Mouse (Mus musculus): ENCODE measurements around the gene Gstm7. TPM values are rescaled to one million over a fixed set of nuclear protein-coding genes. Genes with fewer than 3 reads are reported as not detected.

Gstm7 gene
- total RNA-seq (2012; rRNA removed), result 1.2 and 1.6 TPM in 2 replicates

GRCm38 (mm10) chr3:107931670-107932069 lies at the start of gene Gstm7:
TSS of gene Gstm7 (minus strand) at chr3:107931817.
- Histone ChIP-seq H3K27ac (ENCODE audit: insufficient read depth, low read depth, low read length, poor library complexity, severe bottlenecking) (no peak within 1 kb of the TSS), H3K9ac (ENCODE audit: insufficient read depth, low read depth, low read length, poor library complexity, severe bottlenecking) (no peak within 1 kb of the TSS), H3K36me3 (ENCODE audit: control insufficient read depth, insufficient read depth, low read length, poor library complexity, severe bottlenecking) (no peaks in the 10 kb centered on the region), H3K4me1 (ENCODE audit: control insufficient read depth in 2 of 2, insufficient read depth in 2 of 2, low read length in 2 of 2, poor library complexity in 1 of 2) (peaks cover 3 to 4% of the 10 kb centered on the region in 2 experiments; a peak in 2 of 4 replicates), H3K9me3 (ENCODE audit: control insufficient read depth, insufficient read depth, low read depth, low read length) (no peaks in the 10 kb centered on the region), H3K4me3 (ENCODE audit: insufficient read depth in 1 of 2, low read depth in 1 of 2, low read length in 2 of 2, poor library complexity in 1 of 2, severe bottlenecking in 1 of 2) (peak within 1 kb of the TSS in 1 of 2 experiments; percentile 32; a peak in 3 of 4 replicates)
- TF ChIP-seq MAFK (IDR thresholded peaks at IDR 0.05; ENCODE audit: insufficient read depth, low read depth, low read length) (no peak), ZNF384 (IDR thresholded peaks at IDR 0.05; ENCODE audit: low read depth, low read length) (no peak), HCFC1 (IDR thresholded peaks at IDR 0.05; ENCODE audit: borderline replicate concordance, insufficient read depth, low read length) (no peak), ZC3H11A (IDR thresholded peaks at IDR 0.05; ENCODE audit: borderline replicate concordance, low read depth, low read length) (no peak), CHD2 (IDR thresholded peaks at IDR 0.05; ENCODE audit: low read depth, low read length) (no peak)
- DNase-seq (ENCODE audit: low read depth, low spot score), result peak; percentile 99
- in situ Hi-C loops (cut with MboI; ENCODE audit: low sequenced_read_pairs in 2 of 2, unreplicated experiment in 2 of 2), result no loop called here

GRCm38 (mm10) chr3:107981261-107981660 lies 49.6 kb upstream of the Gstm7 start:
- in situ Hi-C loops (cut with MboI; ENCODE audit: low sequenced_read_pairs in 2 of 2, unreplicated experiment in 2 of 2), result no loop called here
- H3K27ac ChIP-seq (ENCODE audit: insufficient read depth, low read depth, low read length, poor library complexity, severe bottlenecking), result no peak overlapping the region
- H3K36me3 ChIP-seq (ENCODE audit: control insufficient read depth, insufficient read depth, low read length, poor library complexity, severe bottlenecking), result peaks cover 2% of the 10 kb centered on the region; the same call in 1 of the 2 replicates
- no peak overlapping the region for H3K9ac ChIP-seq (ENCODE audit: insufficient read depth, low read depth, low read length, poor library complexity, severe bottlenecking)
- DNase-seq (ENCODE audit: low read depth, low spot score), result no peak
- no peaks in the 10 kb centered on the region for H3K9me3 ChIP-seq (ENCODE audit: control insufficient read depth, insufficient read depth, low read depth, low read length)
- peaks cover 0 to 4% of the 10 kb centered on the region in 2 experiments; a peak in 1 of 4 replicates for H3K4me1 ChIP-seq (ENCODE audit: control insufficient read depth in 2 of 2, insufficient read depth in 2 of 2, low read length in 2 of 2, poor library complexity in 1 of 2)
- no peak overlapping the region for H3K4me3 ChIP-seq (ENCODE audit: insufficient read depth in 1 of 2, low read depth in 1 of 2, low read length in 2 of 2, poor library complexity in 1 of 2, severe bottlenecking in 1 of 2)
- no peak for TF ChIP-seq ZC3H11A (IDR thresholded peaks at IDR 0.05; ENCODE audit: borderline replicate concordance, low read depth, low read length)
- no peak for TF ChIP-seq CHD2 (IDR thresholded peaks at IDR 0.05; ENCODE audit: low read depth, low read length)
- no peak for TF ChIP-seq MAFK (IDR thresholded peaks at IDR 0.05; ENCODE audit: insufficient read depth, low read depth, low read length)
- no peak for TF ChIP-seq HCFC1 (IDR thresholded peaks at IDR 0.05; ENCODE audit: borderline replicate concordance, insufficient read depth, low read length)
- TF ChIP-seq ZNF384 (IDR thresholded peaks at IDR 0.05; ENCODE audit: low read depth, low read length), result no peak

GRCm38 (mm10) chr3:107977691-107978090 lies 46.1 kb upstream of the Gstm7 start:
- DNase-seq (ENCODE audit: low read depth, low spot score), result no peak
- H3K27ac ChIP-seq (ENCODE audit: insufficient read depth, low read depth, low read length, poor library complexity, severe bottlenecking), result no peak overlapping the region
- H3K36me3 ChIP-seq (ENCODE audit: control insufficient read depth, insufficient read depth, low read length, poor library complexity, severe bottlenecking), result no peaks in the 10 kb centered on the region
- H3K4me3 ChIP-seq (ENCODE audit: insufficient read depth in 1 of 2, low read depth in 1 of 2, low read length in 2 of 2, poor library complexity in 1 of 2, severe bottlenecking in 1 of 2), result no peak overlapping the region
- H3K9me3 ChIP-seq (ENCODE audit: control insufficient read depth, insufficient read depth, low read depth, low read length), result no peaks in the 10 kb centered on the region
- TF ChIP-seq ZC3H11A (IDR thresholded peaks at IDR 0.05; ENCODE audit: borderline replicate concordance, low read depth, low read length) (no peak), ZNF384 (IDR thresholded peaks at IDR 0.05; ENCODE audit: low read depth, low read length) (no peak), CHD2 (IDR thresholded peaks at IDR 0.05; ENCODE audit: low read depth, low read length) (no peak), MAFK (IDR thresholded peaks at IDR 0.05; ENCODE audit: insufficient read depth, low read depth, low read length) (no peak), HCFC1 (IDR thresholded peaks at IDR 0.05; ENCODE audit: borderline replicate concordance, insufficient read depth, low read length) (no peak)
- H3K4me1 ChIP-seq (ENCODE audit: control insufficient read depth in 2 of 2, insufficient read depth in 2 of 2, low read length in 2 of 2, poor library complexity in 1 of 2), result no peaks in the 10 kb centered on the region
- no peak overlapping the region for H3K9ac ChIP-seq (ENCODE audit: insufficient read depth, low read depth, low read length, poor library complexity, severe bottlenecking)
- in situ Hi-C loops (cut with MboI; ENCODE audit: low sequenced_read_pairs in 2 of 2, unreplicated experiment in 2 of 2), result no loop called here

DNA sequence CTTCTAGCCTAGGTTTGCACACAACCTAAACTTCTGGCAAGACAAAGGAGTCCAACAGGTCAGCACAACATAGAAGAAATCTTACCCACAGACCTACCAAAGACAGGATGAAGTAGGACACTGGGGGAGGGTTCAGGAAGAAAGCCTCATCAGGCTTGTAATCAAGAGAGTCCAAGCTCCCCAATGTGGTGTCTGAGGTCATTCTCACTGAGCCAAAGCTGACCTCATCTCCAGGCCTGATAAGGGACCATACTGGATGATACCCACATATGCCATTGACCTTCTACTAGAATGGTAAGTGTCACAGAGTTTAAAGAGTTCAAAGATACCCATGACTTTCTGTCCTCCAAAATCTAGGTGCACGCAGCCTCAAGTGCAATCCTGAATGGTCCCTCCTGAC lies 42.6 kb upstream of the Gstm7 start:
- Histone ChIP-seq H3K4me1 (ENCODE audit: control insufficient read depth in 2 of 2, insufficient read depth in 2 of 2, low read length in 2 of 2, poor library complexity in 1 of 2) (peaks cover 0 to under 1% of the 10 kb centered on the region in 2 experiments; a peak in 2 of 4 replicates), H3K36me3 (ENCODE audit: control insufficient read depth, insufficient read depth, low read length, poor library complexity, severe bottlenecking) (no peaks in the 10 kb centered on the region), H3K4me3 (ENCODE audit: insufficient read depth in 1 of 2, low read depth in 1 of 2, low read length in 2 of 2, poor library complexity in 1 of 2, severe bottlenecking in 1 of 2) (no peak overlapping the region), H3K27ac (ENCODE audit: insufficient read depth, low read depth, low read length, poor library complexity, severe bottlenecking) (no peak overlapping the region), H3K9me3 (ENCODE audit: control insufficient read depth, insufficient read depth, low read depth, low read length) (no peaks in the 10 kb centered on the region), H3K9ac (ENCODE audit: insufficient read depth, low read depth, low read length, poor library complexity, severe bottlenecking) (no peak overlapping the region)
- in situ Hi-C loops (cut with MboI; ENCODE audit: low sequenced_read_pairs in 2 of 2, unreplicated experiment in 2 of 2), result no loop called here
- TF ChIP-seq HCFC1 (IDR thresholded peaks at IDR 0.05; ENCODE audit: borderline replicate concordance, insufficient read depth, low read length), result no peak
- TF ChIP-seq MAFK (IDR thresholded peaks at IDR 0.05; ENCODE audit: insufficient read depth, low read depth, low read length), result no peak
- TF ChIP-seq CHD2 (IDR thresholded peaks at IDR 0.05; ENCODE audit: low read depth, low read length), result no peak
- TF ChIP-seq ZNF384 (IDR thresholded peaks at IDR 0.05; ENCODE audit: low read depth, low read length), result no peak
- TF ChIP-seq ZC3H11A (IDR thresholded peaks at IDR 0.05; ENCODE audit: borderline replicate concordance, low read depth, low read length), result no peak
- no peak for DNase-seq (ENCODE audit: low read depth, low spot score)
